15 mouse cellular contexts compared by ENCODE assay signal in the genomic region with DNA sequence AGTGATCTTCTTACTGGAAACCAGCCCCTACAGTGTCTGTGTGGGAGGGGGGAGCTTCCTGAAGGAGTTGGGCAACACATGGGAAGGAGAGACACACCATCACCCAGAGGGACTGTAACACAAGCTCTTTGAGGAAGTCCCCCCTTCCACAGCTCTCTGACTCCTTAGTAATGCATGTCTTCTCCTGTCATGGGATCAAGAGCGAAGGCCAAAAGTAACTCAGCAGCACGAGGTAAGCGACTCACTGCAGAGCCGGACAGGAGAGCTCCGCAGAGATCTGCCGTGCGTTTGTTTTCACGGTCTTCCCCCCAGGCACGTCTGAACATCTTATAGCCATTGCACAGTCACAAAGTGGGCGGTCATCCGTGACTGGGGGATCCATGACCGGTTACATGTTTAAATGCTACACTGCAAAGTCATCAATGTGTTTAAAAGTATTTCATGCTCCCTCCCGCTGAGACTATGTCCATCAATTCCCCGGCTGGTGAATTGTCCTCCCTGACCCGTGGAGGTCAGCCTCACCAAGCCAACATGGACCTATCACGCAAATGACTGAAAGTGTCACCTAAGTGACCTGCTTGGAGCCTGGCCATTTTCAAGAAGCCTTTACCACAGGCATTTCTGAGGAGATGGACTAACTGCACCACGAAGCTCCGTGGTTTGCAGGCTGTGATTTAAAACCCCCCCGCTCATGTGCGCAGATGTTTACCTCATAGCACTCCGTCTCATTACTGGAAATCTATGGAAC. TPM values are rescaled to one million over a fixed set of nuclear protein-coding genes. Genes with fewer than 3 reads are reported as not detected.
A peak's percentile ranks its signal among the peaks of the same experiment; 100 is the strongest.
DNase-seq lines count a peak whose midpoint lies in the region; ATAC-seq and TF ChIP-seq lines count a peak whose summit lies in the region.
"Had no signal": no experiment of that assay in that cellular context is flagged by ENCODE, and none has a peak within 500 bp of the region (broad histone marks: within the 10 kb centered on the region; RNA-seq: fewer than 3 reads in every experiment).

No protein-coding gene starts in this region.

- H3K9me3 ChIP-seq in hindbrain, embryonic 10.5 days = no peaks in the 10 kb centered on the region
- no peaks in the 10 kb centered on the region for H3K9me3 ChIP-seq in hindbrain, embryonic 16.5 days (ENCODE audit: control insufficient read depth, low read length)
- no peaks in the 10 kb centered on the region for H3K9me3 ChIP-seq in midbrain, embryonic 14.5 days (ENCODE audit: control insufficient read depth, low read length)
- no peaks in the 10 kb centered on the region for H3K9me3 ChIP-seq in midbrain, postnatal 0 days (ENCODE audit: low read length)
- H3K9me3 ChIP-seq: liver, embryonic 15.5 days; midbrain, embryonic 13.5 days had no signal

- H3K9ac ChIP-seq in hindbrain, embryonic 16.5 days (ENCODE audit: low read depth, low read length) = no peak overlapping the region
- H3K9ac ChIP-seq in midbrain, embryonic 14.5 days (replicated peaks; ENCODE audit: low read length) = no peak overlapping the region
- no peak overlapping the region for H3K9ac ChIP-seq in midbrain, postnatal 0 days (replicated peaks; ENCODE audit: low read length, poor library complexity, severe bottlenecking)
- H3K9ac ChIP-seq: liver, embryonic 15.5 days; midbrain, embryonic 13.5 days had no signal

- DNase-seq in adrenal gland, postnatal 36 days = peak; percentile 19 to 25
- DNase-seq in adrenal gland, postnatal 25 days = no peak
- peak; percentile 10 for DNase-seq in hindbrain, embryonic 10.5 days (ENCODE audit: low spot score)
- no peak for DNase-seq in midbrain, embryonic 14.5 days
- DNase-seq in midbrain, postnatal 0 days (ENCODE audit: low spot score) = no peak
- no peak for DNase-seq in thymus, adult 18-20 months
- DNase-seq in right cerebral cortex, adult 18-20 months = no peak
- DNase-seq: adrenal gland, postnatal 14 days; heart, postnatal 10 days; thymus, postnatal 36 days had no signal

- H3K4me3 ChIP-seq in hindbrain, embryonic 10.5 days = no peak overlapping the region
- no peak overlapping the region for H3K4me3 ChIP-seq in hindbrain, embryonic 16.5 days (ENCODE audit: low read length)
- no peak overlapping the region for H3K4me3 ChIP-seq in midbrain, embryonic 14.5 days (replicated peaks; ENCODE audit: low read depth, low read length)
- H3K4me3 ChIP-seq in midbrain, postnatal 0 days (ENCODE audit: low read depth, low read length) = no peak overlapping the region
- H3K4me3 ChIP-seq: layer of hippocampus, adult 2 months; liver, embryonic 15.5 days; midbrain, embryonic 13.5 days had no signal

- no peak overlapping the region for H3K4me2 ChIP-seq in hindbrain, embryonic 16.5 days (ENCODE audit: low read length)
- H3K4me2 ChIP-seq in midbrain, embryonic 14.5 days (ENCODE audit: low read length) = no peak overlapping the region
- no peak overlapping the region for H3K4me2 ChIP-seq in midbrain, postnatal 0 days (ENCODE audit: low read depth, low read length, poor library complexity, severe bottlenecking)
- H3K4me2 ChIP-seq: liver, embryonic 15.5 days; midbrain, embryonic 13.5 days had no signal

- peaks cover 10% of the 10 kb centered on the region for H3K4me1 ChIP-seq in hindbrain, embryonic 10.5 days (replicated peaks)
- no peaks in the 10 kb centered on the region for H3K4me1 ChIP-seq in hindbrain, embryonic 16.5 days (ENCODE audit: control insufficient read depth, insufficient read depth, low read depth, low read length)
- H3K4me1 ChIP-seq in midbrain, embryonic 14.5 days (ENCODE audit: control insufficient read depth, insufficient read depth, low read length) = no peaks in the 10 kb centered on the region
- H3K4me1 ChIP-seq in midbrain, postnatal 0 days (ENCODE audit: insufficient read depth, low read length) = no peaks in the 10 kb centered on the region
- H3K4me1 ChIP-seq: midbrain, embryonic 13.5 days had no signal

- no peaks in the 10 kb centered on the region for H3K36me3 ChIP-seq in hindbrain, embryonic 10.5 days
- H3K36me3 ChIP-seq in hindbrain, embryonic 16.5 days (ENCODE audit: control insufficient read depth, insufficient read depth, low read length) = no peaks in the 10 kb centered on the region
- no peaks in the 10 kb centered on the region for H3K36me3 ChIP-seq in midbrain, embryonic 14.5 days (ENCODE audit: control insufficient read depth, insufficient read depth, low read length)
- H3K36me3 ChIP-seq in midbrain, postnatal 0 days (ENCODE audit: insufficient read depth, low read length) = 0 out of 2 replicates have a peak, but pooled peaks cover 2% of the 10 kb centered on the region
- H3K36me3 ChIP-seq: liver, embryonic 15.5 days; midbrain, embryonic 13.5 days had no signal

- 58% methylated on average over 21 of the region's 21 CpGs for WGBS in hindbrain, embryonic 10.5 days
- WGBS in hindbrain, embryonic 16.5 days = 58% methylated on average over 21 of the region's 21 CpGs
- WGBS in midbrain, embryonic 14.5 days = 69% methylated on average over 21 of the region's 21 CpGs
- WGBS in midbrain, postnatal 0 days = 68% methylated on average over 21 of the region's 21 CpGs

- no peaks in the 10 kb centered on the region for H3K27me3 ChIP-seq in hindbrain, embryonic 10.5 days (ENCODE audit: insufficient read depth, poor library complexity, severe bottlenecking)
- no peaks in the 10 kb centered on the region for H3K27me3 ChIP-seq in hindbrain, embryonic 16.5 days (replicated peaks; ENCODE audit: control insufficient read depth, insufficient read depth, low read length)
- no peaks in the 10 kb centered on the region for H3K27me3 ChIP-seq in midbrain, embryonic 14.5 days (ENCODE audit: control insufficient read depth, insufficient read depth, low read length)
- H3K27me3 ChIP-seq in midbrain, postnatal 0 days (ENCODE audit: insufficient read depth, low read length) = no peaks in the 10 kb centered on the region
- H3K27me3 ChIP-seq: liver, embryonic 15.5 days; midbrain, embryonic 13.5 days had no signal

- H3K27ac ChIP-seq in hindbrain, embryonic 10.5 days = no peak overlapping the region; the same call in 1 of the 2 replicates
- H3K27ac ChIP-seq in hindbrain, embryonic 16.5 days (ENCODE audit: low read depth, low read length) = no peak overlapping the region
- H3K27ac ChIP-seq in midbrain, embryonic 14.5 days (replicated peaks; ENCODE audit: low read depth, low read length) = no peak overlapping the region
- H3K27ac ChIP-seq in midbrain, postnatal 0 days (ENCODE audit: low read depth, low read length) = no peak overlapping the region
- H3K27ac ChIP-seq: layer of hippocampus, adult 2 months; liver, embryonic 15.5 days; midbrain, embryonic 13.5 days had no signal

- no peak for TF ChIP-seq CTCF in midbrain, postnatal 0 days (IDR thresholded peaks at IDR 0.05)

- ATAC-seq in hindbrain, embryonic 16.5 days = no peak
- ATAC-seq in midbrain, embryonic 14.5 days (ENCODE audit: low FRiP score, low TSS enrichment) = 0 out of 2 replicates have a peak, but pooled peaks have one; percentile 20
- ATAC-seq in midbrain, postnatal 0 days (ENCODE audit: low FRiP score) = no peak
- ATAC-seq: intestine, embryonic 16.5 days; midbrain, embryonic 13.5 days had no signal

RNA-seq across cellular contexts. Expression of gene Aig1, which starts 30.9 kb away (rescaled TPM):
- total RNA-seq in adrenal gland, postnatal 36 days (2021) = 10 to 100 TPM; 22.5 to 36.0 TPM
- 28.8 and 32.8 TPM in 2 replicates for total RNA-seq in adrenal gland, postnatal 25 days (2021)
- polyA plus RNA-seq in hindbrain, embryonic 10.5 days (2016; fragmentation: Nextera tagmentation; extraction: Ambion mirVana) = 32.5 and 38.6 TPM in 2 replicates
- 102 and 116 TPM in 2 replicates for polyA plus RNA-seq in hindbrain, embryonic 16.5 days (2015; fragmentation: Nextera tagmentation; extraction: Ambion mirVana)
- polyA plus RNA-seq in midbrain, embryonic 14.5 days (2014; fragmentation: Nextera tagmentation; extraction: Ambion mirVana) = 76.0 and 81.5 TPM in 2 replicates
- total RNA-seq in midbrain, postnatal 0 days (2014; rRNA removed) = 101 and 150 TPM in 2 replicates
- 103 TPM in 2 replicates for polyA plus RNA-seq in midbrain, postnatal 0 days (2015; fragmentation: Nextera tagmentation; extraction: Ambion mirVana)

Comparison
In these comparisons a context has a peak if more than half of its experiments do, and no peak if none do; other contexts are left out.
1. DNase-seq: peak in adrenal gland, postnatal 36 days (2 of 2) and hindbrain, embryonic 10.5 days (single experiment); none in adrenal gland, postnatal 25 days (single experiment), midbrain, embryonic 14.5 days (single experiment), midbrain, postnatal 0 days (single experiment), thymus, adult 18-20 months (0 of 2) and right cerebral cortex, adult 18-20 months (single experiment).